Mouse (Mus musculus): ENCODE measurements around the gene Pcyt1a. TPM values are rescaled to one million over a fixed set of nuclear protein-coding genes. Genes with fewer than 3 reads are reported as not detected.

The Pcyt1a gene
- polyA plus RNA-seq, 1 experiment from 2014 or later, result 37.0 TPM

DNA sequence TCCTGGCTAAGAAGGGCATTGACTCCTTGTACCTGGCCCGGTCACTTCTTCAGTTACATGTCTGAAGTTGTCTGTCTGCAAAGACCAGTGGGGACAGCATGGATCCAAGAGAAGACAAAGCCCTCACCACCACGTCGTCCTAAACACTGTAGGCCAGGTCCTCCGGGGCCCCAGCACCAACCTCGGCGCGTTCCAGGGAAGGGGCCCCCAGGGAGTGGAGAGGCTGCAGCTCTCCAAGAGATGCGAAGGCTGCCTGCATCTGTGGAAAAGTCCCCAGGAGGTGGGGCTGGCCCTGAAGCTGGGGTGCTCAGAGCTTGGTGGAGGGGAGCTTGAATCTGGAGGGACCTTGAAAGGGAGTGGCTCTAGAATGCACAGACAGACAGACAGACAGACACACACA, 75.6 kb downstream of the Pcyt1a start:
- ATAC-seq (replicated peaks; ENCODE audit: low FRiP score), result no peak
- Histone ChIP-seq H3K4me2 (no peak overlapping the region), H3K9me3 (ENCODE audit: control insufficient read depth, low read length) (no peaks in the 10 kb centered on the region), H3K27ac (ENCODE audit: low read depth, low read length) (no peak overlapping the region), H3K36me3 (ENCODE audit: control insufficient read depth, insufficient read depth, low read length) (no peaks in the 10 kb centered on the region), H3K27me3 (replicated peaks; ENCODE audit: control insufficient read depth, insufficient read depth, low read length) (peaks cover 4% of the 10 kb centered on the region; the same call in 1 of the 2 replicates), H3K4me3 (ENCODE audit: low read depth, low read length) (no peak overlapping the region), H3K9ac (ENCODE audit: low read depth, low read length) (no peak overlapping the region), H3K4me1 (replicated peaks; ENCODE audit: control insufficient read depth, insufficient read depth, low read length) (peaks cover 41% of the 10 kb centered on the region)
- WGBS, result 84% methylated on average over 8 of the region's 8 CpGs
- no peak for DNase-seq (ENCODE audit: low spot score)

DNA sequence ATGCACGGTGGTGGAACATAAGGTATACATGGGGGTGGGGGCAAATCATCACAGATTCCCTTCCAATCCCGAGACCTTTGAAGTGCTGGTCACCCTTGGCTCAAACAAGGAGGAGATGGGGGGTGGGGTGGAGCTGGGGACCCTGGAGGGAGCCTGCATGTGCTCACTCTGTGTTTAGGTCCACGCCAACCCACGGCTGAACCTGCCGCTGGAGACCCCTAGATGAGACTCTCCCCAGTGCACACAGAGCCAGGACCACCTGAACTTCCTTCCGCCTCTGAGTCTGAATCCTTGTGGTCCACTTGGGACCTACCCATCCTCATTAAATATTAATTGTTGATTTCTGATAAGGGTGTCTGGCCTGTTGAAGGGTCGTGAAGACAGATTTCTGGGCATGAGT, 76.1 kb downstream of the Pcyt1a start:
- DNase-seq (ENCODE audit: low spot score) (no peak), ATAC-seq (replicated peaks; ENCODE audit: low FRiP score) (no peak)
- H3K4me1 ChIP-seq (replicated peaks; ENCODE audit: control insufficient read depth, insufficient read depth, low read length), result peaks cover 47% of the 10 kb centered on the region
- no peak overlapping the region for H3K27ac ChIP-seq (ENCODE audit: low read depth, low read length)
- no peak overlapping the region for H3K4me3 ChIP-seq (ENCODE audit: low read depth, low read length)
- no peaks in the 10 kb centered on the region for H3K9me3 ChIP-seq (ENCODE audit: control insufficient read depth, low read length)
- WGBS, result 73% methylated on average over 7 of the region's 7 CpGs
- no peak overlapping the region for H3K4me2 ChIP-seq
- H3K9ac ChIP-seq (ENCODE audit: low read depth, low read length), result no peak overlapping the region
- H3K36me3 ChIP-seq (ENCODE audit: control insufficient read depth, insufficient read depth, low read length), result no peaks in the 10 kb centered on the region
- no peaks in the 10 kb centered on the region for H3K27me3 ChIP-seq (replicated peaks; ENCODE audit: control insufficient read depth, insufficient read depth, low read length)

DNA sequence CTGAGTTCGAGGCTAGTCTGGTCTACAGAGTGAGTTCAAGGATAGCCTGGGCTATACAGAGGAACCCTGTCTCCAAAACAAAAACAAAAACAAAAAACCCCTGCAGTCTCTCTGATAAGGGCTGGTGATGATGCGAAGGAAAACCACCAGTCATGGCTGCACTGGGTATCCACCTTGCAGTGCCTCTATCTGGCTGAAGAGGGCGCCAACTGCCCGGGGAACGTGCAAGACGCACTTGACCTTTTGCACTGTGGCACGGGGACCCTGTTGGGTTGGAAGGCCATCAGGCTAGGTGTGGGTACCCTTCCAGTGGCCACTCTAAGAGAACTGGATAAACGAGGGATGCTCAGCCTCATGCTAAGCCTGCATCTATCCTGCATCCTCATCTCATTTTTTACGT, 76.7 kb downstream of the Pcyt1a start:
- WGBS, result 13% methylated on average over 9 of the region's 9 CpGs
- Histone ChIP-seq H3K27ac (ENCODE audit: low read depth, low read length) (peak overlapping the region; percentile 97; the same call in 1 of the 2 replicates), H3K27me3 (replicated peaks; ENCODE audit: control insufficient read depth, insufficient read depth, low read length) (no peaks in the 10 kb centered on the region), H3K4me3 (ENCODE audit: low read depth, low read length) (no peak overlapping the region), H3K9me3 (ENCODE audit: control insufficient read depth, low read length) (no peaks in the 10 kb centered on the region), H3K4me2 (peak overlapping the region; percentile 69), H3K9ac (ENCODE audit: low read depth, low read length) (peak overlapping the region; percentile 65; the same call in 1 of the 2 replicates), H3K36me3 (ENCODE audit: control insufficient read depth, insufficient read depth, low read length) (no peaks in the 10 kb centered on the region), H3K4me1 (replicated peaks; ENCODE audit: control insufficient read depth, insufficient read depth, low read length) (peaks cover 52% of the 10 kb centered on the region)
- ATAC-seq (replicated peaks; ENCODE audit: low FRiP score) (peak; percentile 17; the same call in 1 of the 2 replicates), DNase-seq (ENCODE audit: low spot score) (peak; percentile 77)

DNA sequence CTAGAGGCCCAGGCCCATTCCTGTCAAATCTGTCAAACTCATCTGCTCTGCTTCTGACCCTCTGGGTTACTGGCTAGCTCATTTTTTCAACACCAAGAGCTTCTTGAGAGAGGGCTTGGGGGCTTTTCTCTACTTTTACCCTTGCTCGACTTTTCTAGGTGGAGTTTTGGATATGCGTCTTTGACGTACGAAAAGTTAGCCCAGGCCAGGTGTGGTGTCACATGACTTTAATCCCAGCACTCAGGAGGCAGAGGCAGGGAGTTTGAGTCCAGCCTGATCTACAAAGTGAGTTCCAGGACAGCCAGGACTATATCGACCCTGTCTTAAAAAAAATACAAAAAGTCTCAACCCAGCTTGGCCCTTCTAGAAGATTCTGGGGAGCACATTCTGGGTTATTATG, 77.3 kb downstream of the Pcyt1a start:
- Histone ChIP-seq H3K9me3 (ENCODE audit: control insufficient read depth, low read length) (no peaks in the 10 kb centered on the region), H3K9ac (ENCODE audit: low read depth, low read length) (peak overlapping the region; percentile 65), H3K4me1 (replicated peaks; ENCODE audit: control insufficient read depth, insufficient read depth, low read length) (peaks cover 59% of the 10 kb centered on the region), H3K4me2 (peak overlapping the region; percentile 69), H3K27ac (ENCODE audit: low read depth, low read length) (peak overlapping the region; percentile 97), H3K36me3 (ENCODE audit: control insufficient read depth, insufficient read depth, low read length) (no peaks in the 10 kb centered on the region), H3K27me3 (replicated peaks; ENCODE audit: control insufficient read depth, insufficient read depth, low read length) (no peaks in the 10 kb centered on the region), H3K4me3 (ENCODE audit: low read depth, low read length) (peak overlapping the region; percentile 32)
- ATAC-seq (replicated peaks; ENCODE audit: low FRiP score) (no peak), DNase-seq (ENCODE audit: low spot score) (no peak)
- WGBS, result 65% methylated on average over 5 of the region's 5 CpGs

DNA sequence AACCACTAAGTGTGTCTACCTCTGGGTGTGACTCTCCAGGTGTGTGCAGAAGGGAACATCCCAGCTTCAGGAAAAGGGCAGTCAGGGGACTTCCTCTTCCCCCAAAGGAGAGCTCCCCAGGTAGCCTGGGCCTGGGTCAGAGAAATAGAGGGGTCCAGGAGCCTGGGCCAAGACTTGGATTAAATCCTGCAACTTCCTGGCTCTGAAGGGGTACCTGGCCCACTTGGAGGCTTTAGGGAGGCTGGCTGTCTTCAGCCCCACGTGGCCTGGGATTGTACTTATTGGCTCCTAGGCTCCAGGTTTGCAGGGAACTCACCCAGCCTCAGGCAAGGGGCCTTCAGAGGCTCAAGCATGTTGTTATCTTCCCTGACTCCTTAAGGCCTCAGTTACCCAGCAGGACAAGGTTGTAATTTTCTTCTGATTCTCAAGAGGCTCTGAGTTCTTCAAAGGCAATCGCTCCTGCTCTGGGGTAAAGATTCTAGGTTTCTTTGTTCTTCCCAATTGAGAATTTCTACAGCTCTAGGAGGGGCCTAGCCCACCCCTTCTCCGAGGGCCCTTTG, 77.9 kb downstream of the Pcyt1a start:
- Histone ChIP-seq H3K27ac (ENCODE audit: low read depth, low read length) (peak overlapping the region; percentile 97), H3K27me3 (replicated peaks; ENCODE audit: control insufficient read depth, insufficient read depth, low read length) (no peaks in the 10 kb centered on the region), H3K9ac (ENCODE audit: low read depth, low read length) (peak overlapping the region; percentile 65), H3K4me3 (ENCODE audit: low read depth, low read length) (peak overlapping the region; percentile 32), H3K4me2 (peak overlapping the region; percentile 69), H3K9me3 (ENCODE audit: control insufficient read depth, low read length) (no peaks in the 10 kb centered on the region), H3K36me3 (ENCODE audit: control insufficient read depth, insufficient read depth, low read length) (no peaks in the 10 kb centered on the region), H3K4me1 (replicated peaks; ENCODE audit: control insufficient read depth, insufficient read depth, low read length) (peaks cover 59% of the 10 kb centered on the region)
- DNase-seq (ENCODE audit: low spot score) (no peak), ATAC-seq (replicated peaks; ENCODE audit: low FRiP score) (no peak)
- WGBS, result 22% methylated on average over 3 of the region's 3 CpGs

DNA sequence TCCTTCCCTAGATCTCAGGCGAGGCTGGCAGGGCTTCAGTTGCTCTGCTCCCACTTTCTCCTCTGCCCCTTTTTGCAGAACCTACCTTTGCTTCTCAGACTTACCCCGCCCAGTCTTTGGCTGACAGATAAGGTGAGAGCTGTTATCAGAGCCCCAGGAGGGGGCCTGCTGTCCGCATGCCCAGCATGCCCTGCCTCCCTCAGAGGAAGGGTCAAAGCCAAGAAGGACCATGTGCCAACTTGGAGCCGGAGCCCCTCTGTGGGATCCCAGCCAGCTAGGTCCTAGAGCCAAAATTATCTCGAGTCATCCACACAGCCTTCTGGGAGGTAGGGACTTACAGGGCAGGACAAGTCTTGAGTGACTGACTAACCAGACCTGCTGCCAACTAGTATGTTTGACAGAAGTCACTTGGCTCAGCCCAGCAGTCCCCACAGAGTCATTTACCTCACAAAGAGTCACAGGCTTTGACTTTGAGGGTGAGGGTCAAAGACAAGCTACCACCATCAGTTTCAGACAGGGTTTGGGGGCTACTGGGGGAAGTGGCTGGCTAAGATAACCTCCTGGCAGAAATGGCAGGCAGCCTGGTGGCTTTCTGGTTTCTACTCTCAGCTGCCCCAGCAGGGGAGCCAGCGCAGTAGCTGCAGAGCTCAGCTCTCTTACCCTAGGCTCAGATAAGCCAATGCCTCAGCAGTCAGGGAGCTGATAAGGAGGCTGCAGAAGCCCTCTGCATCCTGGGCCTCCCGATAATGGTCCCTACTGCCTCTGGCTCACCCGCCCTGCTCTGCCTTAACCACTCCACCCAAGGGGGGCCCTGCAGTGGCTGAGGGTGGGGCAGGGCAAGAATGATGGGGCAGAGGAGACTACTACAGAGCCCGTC, 78.6 kb downstream of the Pcyt1a start:
- DNase-seq (ENCODE audit: low spot score) (peak; percentile 82), ATAC-seq (replicated peaks; ENCODE audit: low FRiP score) (peak; percentile 95)
- Histone ChIP-seq H3K27ac (ENCODE audit: low read depth, low read length) (peak overlapping the region; percentile 97), H3K36me3 (ENCODE audit: control insufficient read depth, insufficient read depth, low read length) (no peaks in the 10 kb centered on the region), H3K9me3 (ENCODE audit: control insufficient read depth, low read length) (no peaks in the 10 kb centered on the region), H3K9ac (ENCODE audit: low read depth, low read length) (peak overlapping the region; percentile 65), H3K27me3 (replicated peaks; ENCODE audit: control insufficient read depth, insufficient read depth, low read length) (no peaks in the 10 kb centered on the region), H3K4me2 (peak overlapping the region; percentile 69), H3K4me1 (replicated peaks; ENCODE audit: control insufficient read depth, insufficient read depth, low read length) (peaks cover 59% of the 10 kb centered on the region), H3K4me3 (ENCODE audit: low read depth, low read length) (peak overlapping the region; percentile 32)
- WGBS, result 19% methylated on average over 9 of the region's 9 CpGs

DNA sequence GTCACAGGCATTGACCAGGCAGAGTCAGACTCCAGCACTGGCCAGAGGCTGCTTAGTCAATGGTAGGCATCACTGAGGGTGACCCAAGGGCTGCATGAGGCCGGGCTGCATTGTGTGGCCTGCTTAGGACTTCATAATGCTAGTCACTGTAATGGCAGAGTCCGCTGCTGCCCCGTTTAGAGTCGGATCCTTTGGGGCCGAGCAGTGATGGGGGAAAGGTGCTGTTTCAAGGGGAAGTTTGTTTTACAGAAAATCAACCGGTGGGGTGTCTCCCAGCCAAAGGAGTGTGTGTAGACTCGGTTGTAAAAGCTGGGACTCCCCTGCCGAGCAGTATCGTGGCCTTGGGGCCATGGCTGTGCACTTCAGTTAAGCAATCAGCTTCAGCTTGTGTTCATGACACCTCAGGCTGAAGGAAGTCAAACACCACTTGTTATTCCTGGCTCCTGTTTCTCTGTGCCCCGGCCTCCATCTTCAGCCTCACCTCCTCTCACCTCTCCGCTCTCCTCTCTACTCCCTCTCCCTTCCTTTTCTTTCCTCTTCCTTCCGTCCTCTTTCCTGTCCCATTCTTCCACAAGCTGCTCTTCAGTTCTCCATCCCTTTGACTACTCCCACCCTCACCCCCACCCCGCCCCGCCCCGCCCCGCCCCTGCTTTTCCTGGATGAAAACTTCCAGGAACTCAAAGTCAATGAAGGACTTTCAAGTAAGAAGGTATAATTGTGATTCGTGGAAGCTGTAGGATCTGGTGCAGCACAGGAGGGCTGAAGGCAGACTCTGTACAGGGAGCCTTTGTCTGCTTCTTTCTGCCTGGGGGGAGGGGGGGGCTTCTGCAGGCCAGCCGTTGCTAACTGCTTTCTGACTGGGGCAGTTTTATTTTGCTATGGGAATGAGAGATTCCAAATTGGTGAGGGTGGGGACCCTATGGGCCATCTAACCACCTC, 79.9 kb downstream of the Pcyt1a start:
- Histone ChIP-seq H3K4me2 (peak overlapping the region; percentile 47), H3K27me3 (replicated peaks; ENCODE audit: control insufficient read depth, insufficient read depth, low read length) (no peaks in the 10 kb centered on the region), H3K9me3 (ENCODE audit: control insufficient read depth, low read length) (no peaks in the 10 kb centered on the region), H3K4me3 (ENCODE audit: low read depth, low read length) (no peak overlapping the region), H3K27ac (ENCODE audit: low read depth, low read length) (peak overlapping the region; percentile 97), H3K9ac (ENCODE audit: low read depth, low read length) (peak overlapping the region; percentile 56), H3K4me1 (replicated peaks; ENCODE audit: control insufficient read depth, insufficient read depth, low read length) (peaks cover 59% of the 10 kb centered on the region), H3K36me3 (ENCODE audit: control insufficient read depth, insufficient read depth, low read length) (no peaks in the 10 kb centered on the region)
- WGBS, result 51% methylated on average over 18 of the region's 18 CpGs
- no peak for ATAC-seq (replicated peaks; ENCODE audit: low FRiP score)
- DNase-seq (ENCODE audit: low spot score), result no peak

DNA sequence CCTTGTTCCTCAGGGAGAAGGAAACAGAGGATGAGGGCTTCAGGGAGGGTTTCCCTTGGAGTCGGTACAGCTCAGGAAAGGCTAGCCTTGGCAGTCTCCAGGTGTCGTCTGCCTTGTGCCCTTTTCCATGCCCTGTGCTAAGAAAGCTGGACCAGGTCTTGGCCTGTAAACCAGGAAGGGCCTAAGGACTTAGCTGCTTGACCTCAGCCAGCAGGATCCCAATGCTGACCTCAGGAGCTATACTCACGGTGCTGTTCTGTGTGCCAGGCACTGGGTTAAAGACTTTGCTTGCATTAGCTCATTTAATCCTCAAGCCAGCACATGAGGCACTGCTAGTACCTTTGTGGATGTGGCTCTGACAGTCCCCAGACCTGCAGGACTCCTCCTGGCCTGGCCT, 80.6 kb downstream of the Pcyt1a start:
- H3K4me2 ChIP-seq, result peak overlapping the region; percentile 47

More for the DNA sequence above, 80.6 kb downstream of the Pcyt1a start:
- ATAC-seq (replicated peaks; ENCODE audit: low FRiP score) (no peak), DNase-seq (ENCODE audit: low spot score) (no peak)
- Histone ChIP-seq H3K4me3 (ENCODE audit: low read depth, low read length) (no peak overlapping the region), H3K9me3 (ENCODE audit: control insufficient read depth, low read length) (no peaks in the 10 kb centered on the region), H3K27ac (ENCODE audit: low read depth, low read length) (peak overlapping the region; percentile 97), H3K36me3 (ENCODE audit: control insufficient read depth, insufficient read depth, low read length) (no peaks in the 10 kb centered on the region), H3K4me1 (replicated peaks; ENCODE audit: control insufficient read depth, insufficient read depth, low read length) (peaks cover 65% of the 10 kb centered on the region), H3K9ac (ENCODE audit: low read depth, low read length) (peak overlapping the region; percentile 56; the same call in 1 of the 2 replicates), H3K27me3 (replicated peaks; ENCODE audit: control insufficient read depth, insufficient read depth, low read length) (no peaks in the 10 kb centered on the region)
- WGBS, result 80% methylated on average over 3 of the region's 3 CpGs
